Comparison of ENCODE assay signal across 10 mouse cellular contexts in genomic region chr7:66409433-66409832, GRCm38 (mm10). TPM values are rescaled to one million over a fixed set of nuclear protein-coding genes. Genes with fewer than 3 reads are reported as not detected.
DNase-seq lines count a peak whose midpoint lies in the region; ATAC-seq and TF ChIP-seq lines count a peak whose summit lies in the region.
"Had no signal": no experiment of that assay in that cellular context is flagged by ENCODE, and none has a peak within 500 bp of the region (broad histone marks: within the 10 kb centered on the region; RNA-seq: fewer than 3 reads in every experiment).

No protein-coding gene starts in this region.

- H3K4me2 ChIP-seq in neural tube, embryonic 15.5 days: no peak overlapping the region
- H3K4me2 ChIP-seq in lung, postnatal 0 days (replicated peaks; ENCODE audit: low read depth, low read length): no peak overlapping the region
- H3K4me2 ChIP-seq: hindbrain, embryonic 15.5 days had no signal

- no peaks in the 10 kb centered on the region for H3K36me3 ChIP-seq in heart, adult 2 months (ENCODE audit: control insufficient read depth, insufficient read depth, low read length)
- H3K36me3 ChIP-seq in neural tube, embryonic 15.5 days: no peaks in the 10 kb centered on the region
- H3K36me3 ChIP-seq in lung, postnatal 0 days (ENCODE audit: insufficient read depth, low read length): no peaks in the 10 kb centered on the region
- H3K36me3 ChIP-seq: hindbrain, embryonic 15.5 days had no signal

- no peaks in the 10 kb centered on the region for H3K9me3 ChIP-seq in neural tube, embryonic 15.5 days (replicated peaks)
- H3K9me3 ChIP-seq in lung, postnatal 0 days (ENCODE audit: low read length): no peaks in the 10 kb centered on the region
- H3K9me3 ChIP-seq: hindbrain, embryonic 15.5 days had no signal

- no peak overlapping the region for H3K4me3 ChIP-seq in heart, adult 2 months
- no peak overlapping the region for H3K4me3 ChIP-seq in neural tube, embryonic 15.5 days (replicated peaks)
- H3K4me3 ChIP-seq in cortical plate, adult 2 months (ENCODE audit: insufficient read depth, low read length): no peak overlapping the region
- no peak overlapping the region for H3K4me3 ChIP-seq in lung, postnatal 0 days (ENCODE audit: low read depth, low read length)
- H3K4me3 ChIP-seq: hindbrain, embryonic 15.5 days had no signal

- WGBS in heart, adult 2 months: 68% methylated on average over 6 of the region's 6 CpGs
- 74% methylated on average over 6 of the region's 6 CpGs for WGBS in neural tube, embryonic 15.5 days
- WGBS in lung, postnatal 0 days: 63% methylated on average over 6 of the region's 6 CpGs

- H3K79me2 ChIP-seq in heart, adult 2 months (replicated peaks; ENCODE audit: control insufficient read depth, insufficient read depth, low read length): no peaks in the 10 kb centered on the region

- no peak overlapping the region for H3K9ac ChIP-seq in heart, adult 2 months (ENCODE audit: low read depth, low read length)
- H3K9ac ChIP-seq in neural tube, embryonic 15.5 days (replicated peaks): no peak overlapping the region
- H3K9ac ChIP-seq in lung, postnatal 0 days (replicated peaks; ENCODE audit: low read depth): no peak overlapping the region
- H3K9ac ChIP-seq: hindbrain, embryonic 15.5 days had no signal

- no peaks in the 10 kb centered on the region for H3K27me3 ChIP-seq in heart, adult 2 months (ENCODE audit: control insufficient read depth, insufficient read depth, low read length)
- H3K27me3 ChIP-seq in neural tube, embryonic 15.5 days (replicated peaks): no peaks in the 10 kb centered on the region
- no peaks in the 10 kb centered on the region for H3K27me3 ChIP-seq in lung, postnatal 0 days (replicated peaks; ENCODE audit: insufficient read depth, low read length)
- H3K27me3 ChIP-seq: hindbrain, embryonic 15.5 days had no signal

- no peak for TF ChIP-seq EP300 in heart, adult 2 months (IDR thresholded peaks at IDR 0.05; ENCODE audit: insufficient read depth, low read depth, low read length)
- TF ChIP-seq EP300 in lung, postnatal 0 days (IDR thresholded peaks at IDR 0.05): no peak

- no peak for TF ChIP-seq POLR2A in heart, adult 2 months (IDR thresholded peaks at IDR 0.05; ENCODE audit: insufficient read depth, low read depth, low read length)
- no peak for TF ChIP-seq POLR2A in cortical plate, adult 2 months (IDR thresholded peaks at IDR 0.05; ENCODE audit: extremely low read depth, insufficient read depth, low read length)

- ATAC-seq in neural tube, embryonic 15.5 days (ENCODE audit: low FRiP score): no peak
- peak; percentile 36; the same call in 1 of the 2 replicates for ATAC-seq in lung, postnatal 0 days

- intact Hi-C loops in heart, adult 2 months (cut with DNase I): no loop called here
- intact Hi-C loops in heart, postnatal 36 days (cut with DNase I): loop anchor here (1.0 kb wide), 1 partner anchor 252 kb away; no protein-coding TSS in a partner anchor

- no peak overlapping the region for H3K27ac ChIP-seq in heart, adult 2 months
- no peak overlapping the region for H3K27ac ChIP-seq in neural tube, embryonic 15.5 days (replicated peaks)
- no peak overlapping the region for H3K27ac ChIP-seq in cortical plate, adult 2 months (ENCODE audit: insufficient read depth, low read length)
- H3K27ac ChIP-seq in lung, postnatal 0 days (ENCODE audit: low read length): no peak overlapping the region
- H3K27ac ChIP-seq: hindbrain, embryonic 15.5 days had no signal

- no peak for DNase-seq in heart, adult 2 months
- DNase-seq in heart, postnatal 36 days: no peak
- DNase-seq in neural tube, embryonic 10.5 days (ENCODE audit: extremely low spot score, low spot score): peak; percentile 40
- peak; percentile 71 for DNase-seq in lung, postnatal 0 days (ENCODE audit: low spot score)
- peak; percentile 26 for DNase-seq in yolk sac, embryonic 10.5 days (ENCODE audit: low spot score)
- no peak for DNase-seq in thymus, postnatal 0 days (ENCODE audit: low spot score)

- H3K4me1 ChIP-seq in heart, adult 2 months (ENCODE audit: control insufficient read depth, insufficient read depth, low read length): peaks cover 13% of the 10 kb centered on the region
- peaks cover 16% of the 10 kb centered on the region for H3K4me1 ChIP-seq in neural tube, embryonic 15.5 days
- no peaks in the 10 kb centered on the region for H3K4me1 ChIP-seq in cortical plate, adult 2 months (ENCODE audit: control insufficient read depth, insufficient read depth, low read length)
- no peaks in the 10 kb centered on the region for H3K4me1 ChIP-seq in lung, postnatal 0 days (ENCODE audit: insufficient read depth, low read depth, low read length)

- peak; percentile 57 for TF ChIP-seq CTCF in heart, adult 2 months (IDR thresholded peaks at IDR 0.05)
- TF ChIP-seq CTCF in cortical plate, adult 2 months (IDR thresholded peaks at IDR 0.05; ENCODE audit: extremely low read depth, insufficient read depth, low read length): peak; percentile 71
- TF ChIP-seq CTCF in lung, postnatal 0 days (IDR thresholded peaks at IDR 0.05): peak; percentile 93

RNA-seq across cellular contexts. Expression of gene Aldh1a3, which starts 17.9 kb away (rescaled TPM):
- total RNA-seq in heart, adult 2 months (2021): 1 to 10 TPM in 1 of 2 experiments, under 1 TPM in 1; 0.75 to 1.0 TPM
- polyA plus RNA-seq in heart, adult 2 months (2012; rRNA removed): 0.85 and 0.86 TPM in 2 replicates
- 1 to 10 TPM; 1.1 to 1.5 TPM for total RNA-seq in heart, postnatal 36 days (2021)
- 3.5 and 3.6 TPM in 2 replicates for polyA plus RNA-seq in neural tube, embryonic 15.5 days (2015; fragmentation: Nextera tagmentation; extraction: Ambion mirVana)
- 0.85 and 1.1 TPM in 2 replicates for polyA plus RNA-seq in cortical plate, adult 2 months (2012; rRNA removed)
- 0.84 and 1.7 TPM in 2 replicates for polyA plus RNA-seq in lung, postnatal 0 days (2015; fragmentation: Nextera tagmentation; extraction: Ambion mirVana)
- polyA plus RNA-seq in thymus, postnatal 0 days (2015; fragmentation: Nextera tagmentation; extraction: Ambion mirVana): 2.6 and 2.9 TPM in 2 replicates

RNA-seq across cellular contexts. Expression of gene Lrrk1, which starts 21.3 kb away (rescaled TPM):
- total RNA-seq in heart, adult 2 months (2021): 1 to 10 TPM; 7.8 to 9.6 TPM
- polyA plus RNA-seq in heart, adult 2 months (2012; rRNA removed): 11.0 and 12.0 TPM in 2 replicates
- total RNA-seq in heart, postnatal 36 days (2021): 10 to 100 TPM; 10.2 to 10.9 TPM
- 5.1 and 8.2 TPM in 2 replicates for polyA plus RNA-seq in neural tube, embryonic 15.5 days (2015; fragmentation: Nextera tagmentation; extraction: Ambion mirVana)
- 3.2 and 3.5 TPM in 2 replicates for polyA plus RNA-seq in cortical plate, adult 2 months (2012; rRNA removed)
- 20.5 and 27.9 TPM in 2 replicates for polyA plus RNA-seq in lung, postnatal 0 days (2015; fragmentation: Nextera tagmentation; extraction: Ambion mirVana)
- polyA plus RNA-seq in thymus, postnatal 0 days (2015; fragmentation: Nextera tagmentation; extraction: Ambion mirVana): 9.6 and 10.1 TPM in 2 replicates

RNA-seq across cellular contexts. Expression of gene Gm10974, which starts 43.7 kb away (rescaled TPM):
- total RNA-seq in heart, adult 2 months (2021): not detected
- polyA plus RNA-seq in heart, adult 2 months (2012; rRNA removed): not detected in 2 replicates
- not detected for total RNA-seq in heart, postnatal 36 days (2021)
- polyA plus RNA-seq in neural tube, embryonic 15.5 days (2015; fragmentation: Nextera tagmentation; extraction: Ambion mirVana): not detected in 2 replicates
- not detected in 2 replicates for polyA plus RNA-seq in cortical plate, adult 2 months (2012; rRNA removed)
- not detected in 2 replicates for polyA plus RNA-seq in lung, postnatal 0 days (2015; fragmentation: Nextera tagmentation; extraction: Ambion mirVana)
- polyA plus RNA-seq in thymus, postnatal 0 days (2015; fragmentation: Nextera tagmentation; extraction: Ambion mirVana): not detected in 2 replicates
- polyA plus RNA-seq: hindbrain, embryonic 15.5 days; neural tube, embryonic 11.5 days had no signal

Comparison
In these comparisons a context has a peak if more than half of its experiments do, and no peak if none do; other contexts are left out.
1. DNase-seq: peak in neural tube, embryonic 10.5 days (single experiment), lung, postnatal 0 days (single experiment) and yolk sac, embryonic 10.5 days (single experiment); none in heart, adult 2 months (0 of 2), heart, postnatal 36 days (0 of 2) and thymus, postnatal 0 days (single experiment).
2. Peak in every context shown above with its lines, with median percentiles within 50 percentile points of each other: CTCF ChIP-seq.